Mouse (Mus musculus): Measurements from ENCODE around the gene Hnrnpdl.

The Hnrnpdl gene

GRCm38 (mm10) chr5:100047143-100047640, 7.7 kb upstream of the Hnrnpdl start:
- no peak for DNase-seq (ENCODE audit: extremely low spot score, low read depth, low spot score)

- DNase-seq (ENCODE audit: extremely low spot score, low read depth, low spot score) = no peak
These were observed 6.6 kb upstream of the Hnrnpdl start for GRCm38 (mm10) chr5:100046096-100046495.

GRCm38 (mm10) chr5:100044621-100045020, 5.2 kb upstream of the Hnrnpdl start:
- no peak for DNase-seq (ENCODE audit: extremely low spot score, low read depth, low spot score)

- no peak for DNase-seq (ENCODE audit: extremely low spot score, low read depth, low spot score)
These were observed 4.6 kb upstream of the Hnrnpdl start for GRCm38 (mm10) chr5:100044030-100044429.

GRCm38 (mm10) chr5:100043361-100043760, 3.9 kb upstream of the Hnrnpdl start:
- no peak for DNase-seq (ENCODE audit: extremely low spot score, low read depth, low spot score)

GRCm38 (mm10) chr5:100042467-100042866, 3.0 kb upstream of the Hnrnpdl start:
- no peak for DNase-seq (ENCODE audit: extremely low spot score, low read depth, low spot score)

- no peak for DNase-seq (ENCODE audit: extremely low spot score, low read depth, low spot score)
These were observed 1.8 kb upstream of the Hnrnpdl start for GRCm38 (mm10) chr5:100041272-100041671.

- DNase-seq (ENCODE audit: extremely low spot score, low read depth, low spot score) = no peak
These were observed 869 bp upstream of the Hnrnpdl start for GRCm38 (mm10) chr5:100040281-100040784.

- no peak for DNase-seq (ENCODE audit: extremely low spot score, low read depth, low spot score)
These were observed 506 bp downstream of the Hnrnpdl start for GRCm38 (mm10) chr5:100038714-100039601.

- no peak for DNase-seq (ENCODE audit: extremely low spot score, low read depth, low spot score)
These were observed 1.3 kb downstream of the Hnrnpdl start for GRCm38 (mm10) chr5:100037965-100038713.

GRCm38 (mm10) chr5:100036681-100037080, 2.8 kb downstream of the Hnrnpdl start:
- DNase-seq (ENCODE audit: extremely low spot score, low read depth, low spot score) = no peak

- no peak for DNase-seq (ENCODE audit: extremely low spot score, low read depth, low spot score)
These were observed 3.5 kb downstream of the Hnrnpdl start for GRCm38 (mm10) chr5:100035950-100036349.

- no peak for DNase-seq (ENCODE audit: extremely low spot score, low read depth, low spot score)
These were observed 6.8 kb downstream of the Hnrnpdl start for GRCm38 (mm10) chr5:100032646-100033045.

GRCm38 (mm10) chr5:100032107-100032506, 7.4 kb downstream of the Hnrnpdl start:
- DNase-seq (ENCODE audit: extremely low spot score, low read depth, low spot score) = no peak

GRCm38 (mm10) chr5:100030069-100030468, 9.4 kb downstream of the Hnrnpdl start:
- no peak for DNase-seq (ENCODE audit: extremely low spot score, low read depth, low spot score)

- no peak for DNase-seq (ENCODE audit: extremely low spot score, low read depth, low spot score)
These were observed 14.6 kb downstream of the Hnrnpdl start for GRCm38 (mm10) chr5:100024868-100025267.

- DNase-seq (ENCODE audit: extremely low spot score, low read depth, low spot score) = no peak
These were observed 15.1 kb downstream of the Hnrnpdl start for GRCm38 (mm10) chr5:100024403-100024802.

- no peak for DNase-seq (ENCODE audit: extremely low spot score, low read depth, low spot score)
These were observed 19.4 kb downstream of the Hnrnpdl start for GRCm38 (mm10) chr5:100020089-100020488.

GRCm38 (mm10) chr5:100012599-100012998, 26.9 kb downstream of the Hnrnpdl start:
- no peak for DNase-seq (ENCODE audit: extremely low spot score, low read depth, low spot score)

- no peak for DNase-seq (ENCODE audit: extremely low spot score, low read depth, low spot score)
These were observed 31.0 kb downstream of the Hnrnpdl start for GRCm38 (mm10) chr5:100008485-100008884.

GRCm38 (mm10) chr5:100007040-100007375, 32.5 kb downstream of the Hnrnpdl start:
- DNase-seq (ENCODE audit: extremely low spot score, low read depth, low spot score) = no peak

Data from hindlimb bud, embryonic 11.5 days (tissue).